Mouse (Mus musculus): Measurements from ENCODE around the gene Radil. TPM values are rescaled to one million over a fixed set of nuclear protein-coding genes. Genes with fewer than 3 reads are reported as not detected.

The Radil gene
- polyA plus RNA-seq, 1 experiment from 2014 or later: 4.9 TPM

GRCm38 (mm10) chr5:142448623-142449022, 102.3 kb downstream of the Radil start:
- no peaks in the 10 kb centered on the region for H3K9me3 ChIP-seq (replicated peaks)
- H3K36me3 ChIP-seq: peaks cover 49% of the 10 kb centered on the region
- no peak for DNase-seq (ENCODE audit: low spot score)
- H3K27me3 ChIP-seq (ENCODE audit: low read depth, poor library complexity, severe bottlenecking): no peaks in the 10 kb centered on the region
- 0 out of 2 replicates have a peak overlapping the region, but pooled peaks have one; percentile 71 for H3K27ac ChIP-seq (replicated peaks)
- WGBS: 67% methylated on average over 12 of the region's 12 CpGs
- H3K4me1 ChIP-seq: peaks cover 63% of the 10 kb centered on the region
- H3K4me3 ChIP-seq: no peak overlapping the region

GRCm38 (mm10) chr5:142448076-142448475, 102.8 kb downstream of the Radil start:
- Histone ChIP-seq H3K4me3 (0 out of 2 replicates have a peak overlapping the region, but pooled peaks have one; percentile 1), H3K4me1 (peaks cover 68% of the 10 kb centered on the region), H3K36me3 (peaks cover 43% of the 10 kb centered on the region), H3K27ac (replicated peaks) (peak overlapping the region; percentile 71), H3K9me3 (replicated peaks) (no peaks in the 10 kb centered on the region), H3K27me3 (ENCODE audit: low read depth, poor library complexity, severe bottlenecking) (no peaks in the 10 kb centered on the region)
- peak; percentile 91 for DNase-seq (ENCODE audit: low spot score)
- WGBS: 14% methylated on average over 9 of the region's 9 CpGs

- Histone ChIP-seq H3K9me3 (replicated peaks) (no peaks in the 10 kb centered on the region), H3K4me1 (peaks cover 75% of the 10 kb centered on the region), H3K27me3 (ENCODE audit: low read depth, poor library complexity, severe bottlenecking) (no peaks in the 10 kb centered on the region), H3K27ac (replicated peaks) (peak overlapping the region; percentile 70), H3K4me3 (no peak overlapping the region), H3K36me3 (peaks cover 22% of the 10 kb centered on the region)
- no peak for DNase-seq (ENCODE audit: low spot score)
- 44% methylated on average over 8 of the region's 8 CpGs for WGBS
Measured at GRCm38 (mm10) chr5:142445709-142446108, 105.2 kb downstream of the Radil start.

GRCm38 (mm10) chr5:142444791-142445531, 105.9 kb downstream of the Radil start:
- 70% methylated on average over 11 of the region's 11 CpGs for WGBS
- Histone ChIP-seq H3K27ac (replicated peaks) (peak overlapping the region; percentile 70), H3K9me3 (replicated peaks) (no peaks in the 10 kb centered on the region)

GRCm38 (mm10) chr5:142443994-142444393, 106.9 kb downstream of the Radil start:
- Histone ChIP-seq H3K27me3 (ENCODE audit: low read depth, poor library complexity, severe bottlenecking) (no peaks in the 10 kb centered on the region), H3K27ac (replicated peaks) (peak overlapping the region; percentile 46; the same call in 1 of the 2 replicates), H3K4me3 (no peak overlapping the region), H3K9me3 (replicated peaks) (no peaks in the 10 kb centered on the region), H3K4me1 (peaks cover 92% of the 10 kb centered on the region), H3K36me3 (peaks cover 5% of the 10 kb centered on the region)
- DNase-seq (ENCODE audit: low spot score): no peak
- WGBS: 75% methylated on average over 14 of the region's 14 CpGs

More at GRCm38 (mm10) chr5:142444791-142445531, 105.9 kb downstream of the Radil start:
- Histone ChIP-seq H3K27me3 (ENCODE audit: low read depth, poor library complexity, severe bottlenecking) (no peaks in the 10 kb centered on the region), H3K4me3 (no peak overlapping the region), H3K36me3 (peaks cover 15% of the 10 kb centered on the region), H3K4me1 (peaks cover 83% of the 10 kb centered on the region)
- no peak for DNase-seq (ENCODE audit: low spot score)

GRCm38 (mm10) chr5:142443514-142443913, 107.4 kb downstream of the Radil start:
- H3K36me3 ChIP-seq: peaks cover 5% of the 10 kb centered on the region
- no peaks in the 10 kb centered on the region for H3K27me3 ChIP-seq (ENCODE audit: low read depth, poor library complexity, severe bottlenecking)
- H3K4me1 ChIP-seq: peaks cover 94% of the 10 kb centered on the region
- H3K9me3 ChIP-seq (replicated peaks): no peaks in the 10 kb centered on the region
- DNase-seq (ENCODE audit: low spot score): no peak
- H3K4me3 ChIP-seq: no peak overlapping the region
- peak overlapping the region; percentile 46; the same call in 1 of the 2 replicates for H3K27ac ChIP-seq (replicated peaks)
- WGBS: 71% methylated on average over 15 of the region's 15 CpGs

- Histone ChIP-seq H3K36me3 (peaks cover 20% of the 10 kb centered on the region), H3K9me3 (replicated peaks) (no peaks in the 10 kb centered on the region), H3K4me3 (no peak overlapping the region), H3K27ac (replicated peaks) (peak overlapping the region; percentile 86), H3K27me3 (ENCODE audit: low read depth, poor library complexity, severe bottlenecking) (no peaks in the 10 kb centered on the region), H3K4me1 (peaks cover 87% of the 10 kb centered on the region)
- 88% methylated on average over 7 of the region's 7 CpGs for WGBS
- DNase-seq (ENCODE audit: low spot score): no peak
Measured at GRCm38 (mm10) chr5:142442045-142442440, 108.9 kb downstream of the Radil start.

- 65% methylated on average over 22 of the region's 22 CpGs for WGBS
- H3K4me1 ChIP-seq: peaks cover 85% of the 10 kb centered on the region
Measured at GRCm38 (mm10) chr5:142441332-142442044, 109.4 kb downstream of the Radil start.

GRCm38 (mm10) chr5:142440451-142441147, 110.3 kb downstream of the Radil start:
- under 1% methylated on average over 19 of the region's 19 CpGs for WGBS
- peaks cover 76% of the 10 kb centered on the region for H3K4me1 ChIP-seq
- peaks cover 34% of the 10 kb centered on the region for H3K36me3 ChIP-seq
- peak overlapping the region; percentile 86 for H3K27ac ChIP-seq (replicated peaks)
- peak; percentile 91 for DNase-seq (ENCODE audit: low spot score)
- H3K9me3 ChIP-seq (replicated peaks): no peaks in the 10 kb centered on the region
- no peaks in the 10 kb centered on the region for H3K27me3 ChIP-seq (ENCODE audit: low read depth, poor library complexity, severe bottlenecking)
- H3K4me3 ChIP-seq: peak overlapping the region; percentile 51

More at GRCm38 (mm10) chr5:142441332-142442044, 109.4 kb downstream of the Radil start:
- DNase-seq (ENCODE audit: low spot score): no peak
- Histone ChIP-seq H3K4me3 (peak overlapping the region; percentile 51), H3K27me3 (ENCODE audit: low read depth, poor library complexity, severe bottlenecking) (no peaks in the 10 kb centered on the region), H3K9me3 (replicated peaks) (no peaks in the 10 kb centered on the region), H3K36me3 (peaks cover 25% of the 10 kb centered on the region), H3K27ac (replicated peaks) (peak overlapping the region; percentile 86)

- H3K4me3 ChIP-seq: peak overlapping the region; percentile 51
- H3K27me3 ChIP-seq (ENCODE audit: low read depth, poor library complexity, severe bottlenecking): no peaks in the 10 kb centered on the region
- 2% methylated on average over 12 of the region's 12 CpGs for WGBS
- no peak for DNase-seq (ENCODE audit: low spot score)
- peaks cover 41% of the 10 kb centered on the region for H3K36me3 ChIP-seq
- H3K4me1 ChIP-seq: peaks cover 70% of the 10 kb centered on the region
- H3K9me3 ChIP-seq (replicated peaks): no peaks in the 10 kb centered on the region
- H3K27ac ChIP-seq (replicated peaks): peak overlapping the region; percentile 86
Measured at GRCm38 (mm10) chr5:142439911-142440432, 110.9 kb downstream of the Radil start.

- H3K4me3 ChIP-seq: no peak overlapping the region
- H3K36me3 ChIP-seq: peaks cover 50% of the 10 kb centered on the region
- H3K4me1 ChIP-seq: peaks cover 55% of the 10 kb centered on the region
- H3K27ac ChIP-seq (replicated peaks): peak overlapping the region; percentile 86
- WGBS: 92% methylated on average over 16 of the region's 16 CpGs
- DNase-seq (ENCODE audit: low spot score): no peak
- no peaks in the 10 kb centered on the region for H3K9me3 ChIP-seq (replicated peaks)
- no peaks in the 10 kb centered on the region for H3K27me3 ChIP-seq (ENCODE audit: low read depth, poor library complexity, severe bottlenecking)
Measured at GRCm38 (mm10) chr5:142438380-142438938, 112.4 kb downstream of the Radil start.

- Histone ChIP-seq H3K27me3 (ENCODE audit: low read depth, poor library complexity, severe bottlenecking) (no peaks in the 10 kb centered on the region), H3K36me3 (peaks cover 70% of the 10 kb centered on the region), H3K9me3 (replicated peaks) (no peaks in the 10 kb centered on the region), H3K27ac (replicated peaks) (no peak overlapping the region), H3K4me1 (peaks cover 52% of the 10 kb centered on the region), H3K4me3 (no peak overlapping the region)
- no peak for DNase-seq (ENCODE audit: low spot score)
- 96% methylated on average over 15 of the region's 15 CpGs for WGBS
Measured at GRCm38 (mm10) chr5:142435736-142436135, 115.2 kb downstream of the Radil start.
